Mouse (Mus musculus) liver, postnatal 0 days (tissue): ENCODE data around the gene Cyp4a10. TPM values are rescaled to one million over a fixed set of nuclear protein-coding genes. Genes with fewer than 3 reads are reported as not detected.

Experiments
- ATAC-seq: fragments of 200-750 bp; cut with Nextera tagmentation; 2 replicates; pipeline ENCODE4 v1.8.0; 2017; ENCODE audit warnings: mild to moderate bottlenecking, moderate library complexity
- DNase-seq: peaks from one replicate; pipeline ENCODE4 v3.0.0-alpha.2; 2016
- H3K27ac ChIP-seq: fragments of 300-500 bp; sonication (generic); 2 replicates; pipeline ENCODE4 v1.5.1; 2014; ENCODE audit warnings: antibody characterized with exemption, moderate library complexity, mild to moderate bottlenecking, low read depth
- H3K27me3 ChIP-seq: fragments of 300-500 bp; sonication (generic); 2 replicates; pipeline ENCODE4 v1.6.1; 2014; ENCODE audit warnings: low read length, control low read depth, mixed read lengths; ENCODE audit not compliant: insufficient read depth
- H3K36me3 ChIP-seq: fragments of 300-500 bp; sonication (generic); replicated peaks from 2 replicates; pipeline ENCODE4 v1.6.1; 2014; ENCODE audit warnings: mild to moderate bottlenecking, control low read depth, low read length, moderate library complexity, mixed read lengths; ENCODE audit not compliant: insufficient read depth
- H3K4me1 ChIP-seq: fragments of 300-500 bp; sonication (generic); 2 replicates; pipeline ENCODE4 v1.6.1; 2014; ENCODE audit warnings: antibody characterized with exemption, mild to moderate bottlenecking, control low read depth; ENCODE audit not compliant: insufficient read depth
- H3K4me2 ChIP-seq: fragments of 300-500 bp; sonication (generic); 2 replicates; pipeline ENCODE4 v1.6.1; 2014; ENCODE audit warnings: low read depth, mild to moderate bottlenecking, low read length, moderate library complexity, mixed read lengths
- H3K4me3 ChIP-seq: fragments of 300-500 bp; sonication (generic); 2 replicates; pipeline ENCODE4 v1.5.1; 2014; ENCODE audit warnings: low read depth, low read length
- H3K9ac ChIP-seq: fragments of 300-500 bp; sonication (generic); replicated peaks from 2 replicates; pipeline ENCODE4 v1.6.1; 2014; ENCODE audit warnings: mild to moderate bottlenecking, moderate library complexity
- H3K9me3 ChIP-seq: fragments of 300-500 bp; sonication (generic); 2 replicates; pipeline ENCODE4 v1.6.1; 2016; ENCODE audit warnings: mild to moderate bottlenecking, control low read depth, low read length, mixed read lengths
- CTCF ChIP-seq: sonication (generic); IDR thresholded peaks from 2 replicates; pipeline ENCODE4 v1.5.1; 2016; ENCODE audit warnings: antibody characterized with exemption, low read depth
- EP300 ChIP-seq: IDR thresholded peaks from 2 replicates; pipeline ENCODE4 v1.6.1; 2016; ENCODE audit warnings: antibody characterized with exemption, low read depth, mild to moderate bottlenecking
- polyA plus RNA-seq: library from polyadenylated mRNA; unstranded; fragments of >200 nt; fragmentation: Nextera tagmentation; extraction: Ambion mirVana; gene quantifications from 2 replicates; pipeline ENCODE4 v1.2.1, GENCODE M21; 2015

The Cyp4a10 gene
- polyA plus RNA-seq, 1 experiment from 2014 or later: 554 TPM

- Histone ChIP-seq H3K36me3 (no peaks in the 10 kb centered on the region), H3K27me3 (no peaks in the 10 kb centered on the region), H3K9me3 (no peaks in the 10 kb centered on the region), H3K4me3 (no peak overlapping the region), H3K4me2 (no peak overlapping the region), H3K27ac (no peak overlapping the region; the same call in 1 of the 2 replicates), H3K4me1 (no peaks in the 10 kb centered on the region), H3K9ac (no peak overlapping the region)
- peak; percentile 99 for TF ChIP-seq EP300
- TF ChIP-seq CTCF: no peak
- DNase-seq (no peak), ATAC-seq (peak; percentile 97)
Observed at GRCm38 (mm10) chr4:115583036-115583435, 65.0 kb downstream of the Cyp4a10 start.

Other genes with a start within 250 kb of the Cyp4a10 start
- 5.6 and 7.6 TPM in 2 replicates for gene Cyp4a12a, start 219.2 kb upstream of the Cyp4a10 start, polyA plus RNA-seq
- gene Cyp4a12b, start 106.6 kb upstream of the Cyp4a10 start, polyA plus RNA-seq: 1.8 TPM in 2 replicates
- not detected in 2 replicates for gene Cyp4a30b, start 65.7 kb upstream of the Cyp4a10 start, polyA plus RNA-seq
- gene Cyp4a14, start 22.1 kb upstream of the Cyp4a10 start, polyA plus RNA-seq: 935 and 984 TPM in 2 replicates
- 108 and 116 TPM in 2 replicates for gene Cyp4a31, start 45.4 kb downstream of the Cyp4a10 start, polyA plus RNA-seq
- gene Cyp4a32, start 82.7 kb downstream of the Cyp4a10 start, polyA plus RNA-seq: 16.1 and 18.5 TPM in 2 replicates
- 10.5 and 12.6 TPM in 2 replicates for gene Cyp4b1, start 129.5 kb downstream of the Cyp4a10 start, polyA plus RNA-seq
- 8.3 and 8.4 TPM in 2 replicates for gene Efcab14, start 219.5 kb downstream of the Cyp4a10 start, polyA plus RNA-seq